Mouse (Mus musculus) frontal cortex, postnatal 14 days (tissue): ENCODE measurements around the gene Rbfox3.

Experiments
- DNase-seq, 2 experiments: peaks; one replicate each; pipeline ENCODE4 v3.0.0; 2022; ENCODE audit warnings: low spot score in 2 of 2

Gene Rbfox3

GRCm38 (mm10) chr11:118728797-118729196, 182.6 kb downstream of the Rbfox3 start:
- DNase-seq: no peak

- DNase-seq: no peak
Measured at GRCm38 (mm10) chr11:118728083-118728551, 183.3 kb downstream of the Rbfox3 start.

GRCm38 (mm10) chr11:118726430-118726829, 185.0 kb downstream of the Rbfox3 start:
- no peak for DNase-seq

GRCm38 (mm10) chr11:118724423-118724822, 187.0 kb downstream of the Rbfox3 start:
- DNase-seq: no peak

GRCm38 (mm10) chr11:118723166-118723565, 188.2 kb downstream of the Rbfox3 start:
- DNase-seq: no peak

GRCm38 (mm10) chr11:118721898-118722297, 189.5 kb downstream of the Rbfox3 start:
- DNase-seq: no peak

- DNase-seq: no peak
Measured at GRCm38 (mm10) chr11:118714601-118715524, 196.5 kb downstream of the Rbfox3 start.

- DNase-seq: no peak
Measured at GRCm38 (mm10) chr11:118712761-118713160, 198.6 kb downstream of the Rbfox3 start.

GRCm38 (mm10) chr11:118712058-118712457, 199.3 kb downstream of the Rbfox3 start:
- no peak for DNase-seq

GRCm38 (mm10) chr11:118710035-118710434, 201.4 kb downstream of the Rbfox3 start:
- no peak for DNase-seq

- DNase-seq: no peak
Measured at GRCm38 (mm10) chr11:118696226-118696930, 215.0 kb downstream of the Rbfox3 start.

- no peak for DNase-seq
Measured at GRCm38 (mm10) chr11:118693276-118693675, 218.1 kb downstream of the Rbfox3 start.

- DNase-seq: no peak
Measured at GRCm38 (mm10) chr11:118690262-118690661, 221.1 kb downstream of the Rbfox3 start.

GRCm38 (mm10) chr11:118685397-118685796, 226.0 kb downstream of the Rbfox3 start:
- DNase-seq: no peak

GRCm38 (mm10) chr11:118684665-118685064, 226.7 kb downstream of the Rbfox3 start:
- no peak for DNase-seq

GRCm38 (mm10) chr11:118680699-118681098, 230.7 kb downstream of the Rbfox3 start:
- no peak for DNase-seq

GRCm38 (mm10) chr11:118679736-118680410, 231.5 kb downstream of the Rbfox3 start:
- no peak for DNase-seq

- DNase-seq: no peak
Measured at GRCm38 (mm10) chr11:118678515-118679104, 232.8 kb downstream of the Rbfox3 start.

- DNase-seq: no peak
Measured at GRCm38 (mm10) chr11:118677277-118677676, 234.1 kb downstream of the Rbfox3 start.

- DNase-seq: no peak
Measured at GRCm38 (mm10) chr11:118676364-118676763, 235.0 kb downstream of the Rbfox3 start.

GRCm38 (mm10) chr11:118671958-118672357, 239.4 kb downstream of the Rbfox3 start:
- no peak for DNase-seq

- DNase-seq: no peak
Measured at GRCm38 (mm10) chr11:118671216-118671615, 240.2 kb downstream of the Rbfox3 start.
